Mouse (Mus musculus) CH12.LX (cell line): ENCODE measurements at regions not wholly inside any gene's neighbourhood (a gene's known extent, or its start where the extent isn't known, plus 50 kb on each side); places are given as distances from the start of the nearest gene placed in this dataset.

Source experiments
- DNase-seq: peaks from one replicate; pipeline ENCODE4 v3.0.0-alpha.2; 2013; ENCODE audit errors: extremely low read depth
- H3K27ac ChIP-seq: 2 replicates; pipeline ENCODE4 v1.5.1; 2012; ENCODE audit warnings: low read depth, mild to moderate bottlenecking, control low read depth, moderate library complexity; ENCODE audit not compliant: insufficient read depth
- H3K27me3 ChIP-seq: replicated peaks from 2 replicates; pipeline ENCODE3; 2012; ENCODE audit warnings: inconsistent platforms
- H3K36me3 ChIP-seq, 2 experiments: replicated peaks in 1 of 2; 2 replicates each; pipeline versions ENCODE3 to v1.6.1; 2012; ENCODE audit warnings: inconsistent platforms in 1 of 2, low read length in 1 of 2, mild to moderate bottlenecking in 1 of 2, mixed read lengths in 1 of 2, moderate library complexity in 1 of 2; ENCODE audit not compliant: control insufficient read depth in 1 of 2, insufficient read depth in 1 of 2
- H3K4me1 ChIP-seq, 2 experiments: 2 replicates each; pipeline ENCODE4 v1.6.1; 2012; ENCODE audit warnings: inconsistent platforms in 1 of 2, moderate library complexity in 1 of 2; ENCODE audit not compliant: insufficient read depth in 2 of 2, control insufficient read depth in 1 of 2
- H3K4me2 ChIP-seq: 2 replicates; pipeline ENCODE4 v1.6.1; 2012; ENCODE audit warnings: low read depth, mild to moderate bottlenecking, control low read depth; ENCODE audit not compliant: poor library complexity, insufficient read depth, severe bottlenecking
- H3K4me3 ChIP-seq, 3 experiments: fragments of 150-350 bp in 1 of 3; sonication (generic) in 1 of 3; replicated peaks in 1 of 3; 2 replicates each; pipeline versions ENCODE3 to v1.5.1; 2011 to 2012; ENCODE audit warnings: low read depth in 2 of 3, low read length in 2 of 3, mild to moderate bottlenecking in 2 of 3, moderate library complexity in 2 of 3, control low read depth in 1 of 3, improper control_type of control experiment in 1 of 3, inconsistent platforms in 1 of 3, mixed read lengths in 1 of 3; ENCODE audit not compliant: poor library complexity in 1 of 3
- H3K79me2 ChIP-seq: replicated peaks from 2 replicates; pipeline ENCODE4 v1.6.1; 2012; ENCODE audit warnings: mild to moderate bottlenecking, moderate library complexity; ENCODE audit not compliant: control insufficient read depth, poor library complexity, insufficient read depth, severe bottlenecking; ENCODE audit errors: extremely low read depth
- H3K9ac ChIP-seq: 2 replicates; pipeline ENCODE4 v1.6.1; 2012; ENCODE audit warnings: low read depth, mild to moderate bottlenecking, control low read depth, moderate library complexity; ENCODE audit not compliant: insufficient read depth
- H3K9me3 ChIP-seq: replicated peaks from 2 replicates; pipeline ENCODE3; 2012; ENCODE audit warnings: low read length, inconsistent platforms, mixed read lengths
- BHLHE40 ChIP-seq: IDR thresholded peaks from 2 replicates; pipeline ENCODE4 v1.6.1; 2011; ENCODE audit warnings: mild to moderate bottlenecking, low read depth, low read length, improper control_type of control experiment
- CHD2 ChIP-seq: IDR thresholded peaks from 2 replicates; pipeline ENCODE4 v1.6.1; 2011; ENCODE audit warnings: low read length, improper control_type of control experiment
- CTCF ChIP-seq, 2 experiments: IDR thresholded peaks in 1 of 2; conservative IDR thresholded peaks in 1 of 2; 2 replicates each; pipeline ENCODE4 v1.5.1; 2011 to 2012; ENCODE audit warnings: low read depth in 2 of 2, low read length in 2 of 2, improper control_type of control experiment in 1 of 2, inconsistent platforms in 1 of 2, mild to moderate bottlenecking in 1 of 2, moderate library complexity in 1 of 2
- ETS1 ChIP-seq: conservative IDR thresholded peaks from 2 replicates; pipeline ENCODE4 v1.6.1; 2012; ENCODE audit warnings: low read depth, mild to moderate bottlenecking, inconsistent platforms, low read length, improper control_type of control experiment, moderate library complexity
- GABPA ChIP-seq: IDR thresholded peaks from 2 replicates; pipeline ENCODE4 v1.6.1; 2012; ENCODE audit warnings: low read depth, low read length, improper control_type of control experiment, inconsistent platforms; ENCODE audit not compliant: insufficient replicate concordance
- IRF4 ChIP-seq: IDR thresholded peaks from 2 replicates; pipeline ENCODE4 v1.6.1; 2014; ENCODE audit warnings: low read depth, mild to moderate bottlenecking, inconsistent platforms, low read length, improper control_type of control experiment
- JUND ChIP-seq: conservative IDR thresholded peaks from 2 replicates; pipeline ENCODE4 v1.6.1; 2011; ENCODE audit warnings: low read depth, low read length, improper control_type of control experiment
- KAT2A ChIP-seq: IDR thresholded peaks from 2 replicates; pipeline ENCODE4 v1.6.1; 2012; ENCODE audit warnings: low read length, improper control_type of control experiment, inconsistent platforms; ENCODE audit not compliant: insufficient replicate concordance
- MAZ ChIP-seq: IDR thresholded peaks from 2 replicates; pipeline ENCODE4 v1.6.1; 2012; ENCODE audit warnings: low read depth, mild to moderate bottlenecking, inconsistent platforms, low read length, improper control_type of control experiment, moderate library complexity
- MYC ChIP-seq: IDR thresholded peaks from 2 replicates; pipeline ENCODE4 v1.6.1; 2011; ENCODE audit warnings: low read depth, mild to moderate bottlenecking, improper control_type of control experiment, low read length
- NRF1 ChIP-seq: IDR thresholded peaks from 2 replicates; pipeline ENCODE4 v1.6.1; 2014; ENCODE audit warnings: low read depth, mild to moderate bottlenecking, inconsistent platforms, low read length, improper control_type of control experiment, moderate library complexity
- POLR2AphosphoS2 ChIP-seq: IDR thresholded peaks from 2 replicates; pipeline ENCODE4 v1.6.1; 2011; ENCODE audit warnings: low read depth, low read length, improper control_type of control experiment
- RAD21 ChIP-seq: IDR thresholded peaks from 2 replicates; pipeline ENCODE4 v1.6.1; 2011; ENCODE audit warnings: low read depth, mild to moderate bottlenecking, low read length, improper control_type of control experiment, moderate library complexity
- UBTF ChIP-seq: IDR thresholded peaks from 2 replicates; pipeline ENCODE4 v1.6.1; 2012; ENCODE audit warnings: low read depth, mild to moderate bottlenecking, inconsistent platforms, low read length, improper control_type of control experiment, moderate library complexity
- ZC3H11A ChIP-seq: IDR thresholded peaks from 2 replicates; pipeline ENCODE4 v1.6.1; 2012; ENCODE audit warnings: low read depth, mild to moderate bottlenecking, inconsistent platforms, low read length, improper control_type of control experiment
- ZKSCAN1 ChIP-seq: IDR thresholded peaks from 2 replicates; pipeline ENCODE4 v1.6.1; 2012; ENCODE audit warnings: low read depth, inconsistent platforms, low read length, improper control_type of control experiment, borderline replicate concordance
- ZMIZ1 ChIP-seq: IDR thresholded peaks from 2 replicates; pipeline ENCODE4 v1.6.1; 2012; ENCODE audit warnings: low read depth, mild to moderate bottlenecking, inconsistent platforms, low read length, improper control_type of control experiment
- ZNF384 ChIP-seq: IDR thresholded peaks from 2 replicates; pipeline ENCODE4 v1.6.1; 2012; ENCODE audit warnings: low read depth, low read length, improper control_type of control experiment, inconsistent platforms
- dilution Hi-C: fragments of 300-500 bp; cut with MboI; formaldehyde crosslinking; loops from 2 replicates; pipeline ENCODE4 v1.14.3; 2020; ENCODE audit warnings: low sequenced_read_pairs; ENCODE audit not compliant: extremely low pct_unique_long_range_greater_than_20kb, extremely low pct_ligation_motif_present
- in situ Hi-C: fragments of 300-500 bp; cut with MboI; formaldehyde crosslinking; loops from 3 replicates; pipeline ENCODE4 v1.14.3; 2019; ENCODE audit warnings: low sequenced_read_pairs, low pct_ligation_motif_present, low pct_unique_long_range_greater_than_20kb, mixed read lengths

DNA sequence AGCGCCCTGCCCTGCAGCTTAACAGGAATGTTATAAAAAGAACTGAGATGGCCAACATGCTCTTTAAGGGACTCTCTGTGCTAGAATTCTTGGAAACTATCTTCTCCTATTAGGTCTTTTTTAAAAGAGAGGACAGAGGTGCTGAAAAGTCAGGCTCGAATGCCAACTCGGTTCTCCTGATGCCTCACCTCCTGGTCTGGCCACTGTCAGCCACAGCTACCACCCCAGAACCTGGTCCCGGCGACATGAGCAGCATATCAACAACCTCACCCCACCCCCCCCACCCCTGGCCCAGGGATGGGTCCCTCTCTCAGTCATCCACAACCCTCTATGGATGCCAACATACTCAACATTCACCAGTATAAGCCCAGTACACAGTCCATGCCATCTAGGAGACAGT lies 49.8 kb upstream of the Rgma start:
- no peak overlapping the region for H3K9ac ChIP-seq

More for the DNA sequence above, 49.8 kb upstream of the Rgma start:
- Histone ChIP-seq H3K4me2 (no peak overlapping the region), H3K4me3 (no peak overlapping the region), H3K9me3 (peaks cover 4% of the 10 kb centered on the region), H3K4me1 (peaks cover 3 to 5% of the 10 kb centered on the region in 2 experiments; a peak in 3 of 4 replicates), H3K36me3 (no peaks in the 10 kb centered on the region), H3K79me2 (no peaks in the 10 kb centered on the region), H3K27ac (no peak overlapping the region), H3K27me3 (no peaks in the 10 kb centered on the region)
- in situ Hi-C loops (no loop called here), dilution Hi-C loops (no loop called here)
- DNase-seq = no peak
- no peak for TF ChIP-seq IRF4
- no peak for TF ChIP-seq UBTF
- no peak for TF ChIP-seq MYC
- TF ChIP-seq KAT2A = no peak
- no peak for TF ChIP-seq ETS1
- no peak for TF ChIP-seq CTCF (conservative IDR thresholded peaks at IDR 0.05 in 1 of 2, IDR thresholded peaks at IDR 0.05 in 1 of 2; ENCODE audit: low read depth in 2 of 2, low read length in 2 of 2)
- no peak for TF ChIP-seq ZMIZ1
- no peak for TF ChIP-seq BHLHE40
- TF ChIP-seq CHD2 = no peak
- TF ChIP-seq JUND = no peak
- no peak for TF ChIP-seq ZNF384
- no peak for TF ChIP-seq ZKSCAN1
- no peak for TF ChIP-seq POLR2AphosphoS2
- TF ChIP-seq GABPA = no peak
- TF ChIP-seq MAZ = no peak
- TF ChIP-seq RAD21 = no peak
- TF ChIP-seq NRF1 = no peak
- TF ChIP-seq ZC3H11A = no peak
